Mouse (Mus musculus) embryo, embryonic 9.5 days (tissue): ENCODE results near the gene Ndufb10.
"Not testable (repeated sequence)": the region's sequence is repeated elsewhere in the genome, so short reads cannot be mapped to it uniquely, and the experiment has no call there.

Experiments
- DNase-seq: peaks from one replicate; pipeline ENCODE4 v3.0.0-alpha.2; 2017; ENCODE audit errors: extremely low spot score

Ndufb10 gene

DNA sequence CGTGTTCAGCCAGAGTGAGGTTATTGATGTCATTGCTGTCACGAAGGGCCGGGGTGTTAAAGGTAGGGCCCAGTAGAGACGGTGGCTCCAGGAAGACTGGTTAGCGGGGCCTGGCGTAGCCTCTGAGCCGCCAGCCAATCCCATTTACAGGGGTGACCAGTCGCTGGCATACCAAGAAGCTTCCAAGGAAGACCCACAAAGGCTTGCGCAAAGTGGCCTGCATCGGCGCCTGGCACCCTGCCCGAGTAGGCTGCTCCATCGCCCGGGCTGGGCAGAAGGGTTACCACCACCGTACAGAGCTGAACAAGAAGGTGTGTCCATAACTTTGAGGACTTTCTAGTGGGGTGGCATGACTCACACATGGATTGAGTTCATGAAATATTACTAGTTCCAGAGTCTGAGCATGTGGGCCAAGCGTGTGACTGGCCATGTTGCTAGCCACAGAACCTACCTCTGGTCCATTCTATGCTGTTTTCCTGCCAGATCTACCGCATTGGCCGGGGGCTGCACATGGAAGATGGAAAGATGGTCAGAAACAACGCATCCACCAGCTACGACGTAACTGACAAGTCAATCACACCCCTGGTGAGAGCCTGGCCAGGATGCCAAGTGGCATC, 9.3 kb upstream of the Ndufb10 start:
- no peak for DNase-seq

DNA sequence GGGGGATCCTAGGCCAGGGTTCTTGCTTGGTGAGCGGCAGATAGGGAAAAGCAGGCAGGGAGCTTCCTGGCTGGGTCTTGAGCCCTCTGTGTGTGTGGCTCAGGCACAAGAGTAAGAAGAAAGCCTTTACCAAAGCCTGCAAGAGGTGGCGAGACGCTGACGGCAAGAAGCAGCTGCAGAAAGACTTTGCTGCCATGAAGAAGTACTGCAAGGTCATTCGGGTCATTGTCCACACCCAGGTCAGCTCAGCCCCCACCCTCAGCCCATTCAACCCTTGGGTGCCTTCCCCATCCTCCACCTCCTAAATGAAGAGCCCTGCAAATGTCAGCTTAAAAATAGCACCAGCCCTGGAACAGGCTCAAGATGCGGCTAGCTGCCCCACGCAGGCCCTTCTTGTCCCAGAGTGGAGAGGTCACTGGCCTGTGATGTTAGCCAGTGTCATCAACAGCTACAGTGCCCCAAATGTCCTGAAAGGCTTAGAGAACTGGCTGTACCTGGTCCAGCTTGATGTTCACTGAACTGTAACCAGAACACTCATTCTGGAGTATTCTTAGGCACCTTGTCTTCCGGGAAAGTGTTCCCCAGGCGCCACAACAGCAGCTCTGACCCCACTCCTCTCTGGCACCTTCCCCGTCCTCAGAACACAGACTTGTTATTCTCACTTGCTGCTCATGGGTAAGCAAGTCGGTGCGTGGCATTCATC, 8.1 kb upstream of the Ndufb10 start:
- DNase-seq = no peak

DNA sequence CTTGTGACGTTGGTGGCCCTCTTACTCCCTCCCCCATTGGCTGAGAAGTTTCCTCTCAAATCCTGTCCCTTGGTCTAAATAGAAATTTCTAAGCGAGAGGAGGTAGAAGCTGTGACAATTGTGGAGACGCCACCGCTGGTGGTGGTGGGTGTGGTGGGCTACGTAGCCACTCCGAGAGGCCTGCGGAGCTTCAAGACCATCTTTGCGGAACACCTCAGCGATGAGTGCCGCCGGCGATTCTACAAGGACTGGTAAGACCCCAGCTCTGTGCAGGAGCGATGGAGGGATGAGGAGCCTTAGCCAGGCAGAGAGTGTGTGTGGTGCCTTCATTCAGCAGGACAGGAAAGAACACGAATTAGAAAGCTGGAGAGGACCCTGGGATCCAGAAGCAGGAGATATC, 6.5 kb upstream of the Ndufb10 start:
- DNase-seq = no peak

DNA sequence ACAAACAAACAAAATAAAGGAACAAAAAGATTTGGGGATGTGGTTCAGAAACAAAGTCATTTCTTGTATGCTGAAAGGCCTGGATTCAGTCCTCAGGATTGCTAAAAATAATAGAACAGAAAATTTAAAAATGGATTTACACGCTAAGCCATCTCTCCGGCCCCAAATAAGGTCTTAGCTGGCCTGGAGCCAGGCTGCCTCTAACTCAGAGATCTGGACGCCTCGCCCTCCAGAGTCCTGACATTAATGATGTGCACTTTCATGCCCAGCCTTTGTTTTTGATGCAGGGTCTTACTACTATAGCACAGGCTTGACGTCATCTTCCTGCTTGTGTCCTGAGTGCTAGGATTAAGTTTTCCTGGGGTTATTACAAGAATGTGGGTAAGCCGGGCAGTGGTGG, 4.8 kb upstream of the Ndufb10 start:
- no peak for DNase-seq

DNA sequence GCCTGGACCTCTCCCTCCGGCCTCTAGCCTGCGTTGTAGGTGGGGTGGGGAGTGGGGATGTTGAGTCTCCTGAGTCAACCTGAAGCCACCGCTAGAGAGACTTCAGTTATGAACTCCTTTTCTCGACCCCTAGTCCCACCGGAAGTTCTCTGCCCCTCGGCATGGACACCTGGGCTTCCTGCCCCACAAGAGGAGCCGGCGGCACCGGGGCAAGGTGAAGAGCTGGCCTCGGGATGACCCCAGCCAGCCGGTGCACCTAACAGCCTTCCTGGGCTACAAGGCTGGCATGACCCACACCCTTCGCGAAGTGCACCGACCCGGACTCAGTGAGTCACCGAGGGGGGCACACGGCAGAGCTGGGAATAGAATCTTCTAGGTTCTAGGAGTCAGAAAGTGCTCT, 3.9 kb upstream of the Ndufb10 start:
- DNase-seq = no peak

DNA sequence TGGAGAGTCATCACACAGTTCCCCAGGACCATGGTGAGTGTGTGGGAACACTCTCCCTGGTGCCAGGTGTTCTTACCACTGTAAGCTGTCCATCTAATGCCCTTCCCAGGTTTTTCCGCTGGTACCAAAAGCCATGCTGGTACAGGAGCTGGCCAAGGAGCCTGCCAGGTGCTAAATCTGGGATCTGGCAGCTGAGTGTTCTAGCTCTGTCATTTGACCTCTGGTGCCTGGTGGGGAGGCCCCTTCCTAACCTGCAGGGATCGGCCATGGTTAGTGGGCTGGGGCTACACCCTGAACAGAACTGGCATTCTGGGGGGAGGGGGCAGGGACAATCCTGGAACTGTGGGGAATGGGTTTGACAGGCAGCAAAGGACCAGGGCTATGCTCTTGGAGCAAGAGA, 3.3 kb upstream of the Ndufb10 start, which contains the start of gene Rpl3l:
Rpl3l (plus strand) TSS at position 203 of the 400 bp plus-strand sequence.
- no peak for DNase-seq

DNA sequence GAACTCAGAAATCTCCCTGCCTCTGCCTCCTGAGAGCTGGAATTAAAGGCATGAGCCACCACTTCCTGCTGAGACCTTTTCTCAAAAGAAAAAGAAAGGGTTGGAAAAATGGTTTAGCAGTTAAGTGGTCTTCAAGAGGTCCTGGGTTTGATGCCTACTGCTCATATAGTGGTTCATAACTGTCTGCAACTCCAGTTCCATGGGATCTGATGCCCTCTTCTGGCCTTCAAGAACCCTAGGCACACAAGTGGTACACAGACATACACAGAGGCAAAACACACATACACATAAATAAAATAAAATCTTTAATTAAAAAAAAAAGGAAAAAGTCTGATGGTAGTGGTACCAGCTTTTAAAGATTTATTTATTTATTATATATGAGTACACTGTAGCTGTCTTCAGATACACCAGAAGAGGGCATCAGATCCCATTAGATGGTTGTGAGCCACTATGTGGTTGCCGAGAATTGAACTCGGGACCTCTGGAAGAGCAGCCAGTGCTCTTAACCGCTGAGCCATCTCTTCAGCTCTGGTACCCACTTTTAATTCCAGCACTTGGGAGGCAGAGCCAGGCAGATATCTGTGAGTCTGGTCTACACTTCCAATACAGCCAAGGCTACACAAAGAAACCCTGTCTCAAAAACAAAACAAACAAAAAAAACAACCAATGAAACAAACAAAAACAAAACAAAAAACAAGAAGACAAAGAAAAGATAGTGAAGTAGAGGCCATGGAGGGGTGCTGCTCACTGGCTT, 1.5 kb upstream of the Ndufb10 start:
- DNase-seq = no peak

DNA sequence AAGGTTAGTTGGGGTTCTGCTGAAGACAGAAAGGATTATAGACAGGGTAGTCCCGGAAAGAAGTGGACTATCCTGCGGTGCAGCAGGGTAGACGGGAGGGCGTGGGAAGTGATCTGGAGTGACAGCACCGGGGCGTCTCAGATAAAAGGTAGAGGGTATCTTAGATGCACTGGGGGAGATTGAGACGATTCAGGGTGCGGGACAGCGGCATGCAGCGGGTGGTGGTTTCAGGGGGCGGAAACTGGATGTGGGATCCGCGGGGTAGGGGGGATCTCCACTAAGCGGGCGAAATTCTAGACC, 447 bp downstream of the Ndufb10 start:
- no peak for DNase-seq

DNA sequence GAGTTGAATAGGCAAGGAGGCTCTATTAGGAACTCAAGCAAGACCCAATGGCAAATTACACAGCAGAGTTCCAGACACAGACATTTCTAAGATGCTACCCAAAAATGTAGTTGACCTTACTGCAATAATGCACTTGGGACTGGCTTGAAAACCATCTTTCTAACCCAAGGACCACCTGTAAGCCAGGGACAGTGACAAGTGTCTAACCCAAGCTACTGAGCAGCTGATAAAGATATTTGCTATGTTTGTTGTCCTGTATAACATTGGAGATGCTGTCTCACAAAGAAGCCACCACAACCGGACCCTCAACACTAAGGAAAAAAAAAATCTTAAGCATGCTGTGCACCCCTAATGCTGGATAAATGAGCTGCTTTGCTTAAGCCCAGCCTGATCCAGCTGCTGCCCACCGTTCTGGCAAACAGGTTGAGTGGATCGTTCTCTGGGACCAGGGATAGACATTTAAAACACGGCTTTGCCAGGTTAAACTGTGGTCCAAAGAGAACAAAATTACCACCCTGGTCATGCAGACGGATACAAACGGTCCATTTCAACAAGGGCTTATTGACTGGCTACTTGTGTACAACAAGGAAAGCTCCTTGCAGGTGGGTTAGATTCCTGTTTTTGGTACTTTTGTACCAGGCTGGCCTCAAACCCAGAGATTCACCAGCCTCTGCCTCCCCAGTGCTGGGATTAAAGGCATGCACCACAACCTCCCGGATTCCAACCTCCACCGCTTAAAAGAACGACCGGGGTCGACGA, 977 bp downstream of the Ndufb10 start:
- DNase-seq = peak; percentile 51

DNA sequence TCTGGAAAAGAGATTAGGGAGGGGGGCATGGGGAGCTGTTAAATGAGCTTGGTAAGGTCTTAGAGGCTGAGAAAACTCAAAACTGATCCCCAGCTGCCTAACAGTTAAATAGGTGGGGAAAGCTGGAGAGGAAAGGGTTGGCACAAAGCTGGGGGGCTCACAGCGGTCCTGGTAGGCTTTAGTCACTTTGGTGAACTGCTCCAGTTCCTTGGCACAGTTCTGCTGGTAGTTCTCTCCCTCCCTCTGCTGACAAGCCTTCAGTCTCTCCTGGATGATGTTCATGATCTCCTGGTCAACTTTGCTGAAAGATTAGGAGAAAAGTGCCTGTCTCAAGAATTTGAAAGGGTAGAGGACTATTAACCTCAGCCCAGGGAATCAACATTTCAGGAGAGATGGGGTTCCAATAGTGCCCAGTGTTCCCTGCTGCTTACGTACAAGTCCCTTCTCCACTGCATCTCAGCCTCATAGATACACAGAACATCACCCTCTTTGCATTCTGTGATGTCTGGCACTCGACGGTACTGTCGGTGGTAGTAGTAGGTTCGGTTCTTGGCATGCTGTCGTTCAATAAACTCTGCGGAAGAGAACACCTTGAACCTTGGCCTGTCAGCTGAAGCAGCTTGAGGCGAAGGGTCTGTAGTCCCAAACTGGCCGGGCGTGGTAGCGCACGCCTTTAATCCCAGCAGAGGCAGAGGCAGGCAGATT, 1.9 kb downstream of the Ndufb10 start:
- DNase-seq = peak; percentile 57

DNA sequence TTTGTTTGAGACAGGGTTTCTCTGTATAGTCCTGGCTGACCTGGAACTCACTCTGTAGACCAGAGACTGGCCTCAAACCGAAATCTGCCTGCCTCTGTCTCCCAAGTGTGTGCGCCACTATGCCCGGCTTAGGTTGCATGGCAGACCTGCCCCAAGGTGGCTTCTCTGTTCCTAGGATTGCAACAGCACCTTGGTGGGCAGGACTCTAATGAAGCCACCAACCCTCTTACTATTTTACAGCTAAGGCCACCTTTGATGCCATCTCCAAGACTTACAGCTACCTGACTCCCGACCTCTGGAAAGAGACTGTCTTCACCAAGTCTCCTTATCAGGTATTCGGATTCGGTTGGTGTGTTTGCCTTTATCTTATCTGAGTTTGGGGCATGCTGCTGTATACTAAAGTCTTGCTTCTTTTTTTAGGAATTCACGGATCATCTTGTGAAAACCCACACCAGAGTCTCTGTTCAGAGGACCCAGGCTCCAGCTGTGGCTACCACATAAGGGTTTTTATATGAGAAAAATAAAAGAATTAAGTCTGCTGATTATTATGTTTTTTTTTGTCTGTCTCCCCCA, 2.8 kb downstream of the Ndufb10 start:
- not testable (repeated sequence) for DNase-seq

DNA sequence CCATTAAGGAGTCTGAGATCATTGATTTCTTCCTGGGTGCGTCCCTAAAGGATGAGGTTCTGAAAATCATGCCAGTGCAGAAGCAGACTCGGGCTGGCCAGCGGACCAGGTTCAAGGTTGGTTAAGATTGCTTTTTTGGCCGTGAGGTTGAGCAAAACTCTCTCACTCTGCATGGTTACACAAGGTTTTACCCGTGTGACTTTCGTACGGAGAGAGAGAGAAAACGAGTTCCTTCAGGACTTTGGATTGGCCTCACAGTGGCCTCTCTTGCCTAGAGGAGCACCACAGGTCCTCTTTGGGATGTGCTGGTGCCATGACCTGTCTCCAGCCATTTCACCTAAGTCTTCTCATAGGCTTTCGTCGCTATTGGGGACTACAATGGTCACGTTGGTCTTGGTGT, 3.7 kb downstream of the Ndufb10 start:
- not testable (repeated sequence) for DNase-seq

DNA sequence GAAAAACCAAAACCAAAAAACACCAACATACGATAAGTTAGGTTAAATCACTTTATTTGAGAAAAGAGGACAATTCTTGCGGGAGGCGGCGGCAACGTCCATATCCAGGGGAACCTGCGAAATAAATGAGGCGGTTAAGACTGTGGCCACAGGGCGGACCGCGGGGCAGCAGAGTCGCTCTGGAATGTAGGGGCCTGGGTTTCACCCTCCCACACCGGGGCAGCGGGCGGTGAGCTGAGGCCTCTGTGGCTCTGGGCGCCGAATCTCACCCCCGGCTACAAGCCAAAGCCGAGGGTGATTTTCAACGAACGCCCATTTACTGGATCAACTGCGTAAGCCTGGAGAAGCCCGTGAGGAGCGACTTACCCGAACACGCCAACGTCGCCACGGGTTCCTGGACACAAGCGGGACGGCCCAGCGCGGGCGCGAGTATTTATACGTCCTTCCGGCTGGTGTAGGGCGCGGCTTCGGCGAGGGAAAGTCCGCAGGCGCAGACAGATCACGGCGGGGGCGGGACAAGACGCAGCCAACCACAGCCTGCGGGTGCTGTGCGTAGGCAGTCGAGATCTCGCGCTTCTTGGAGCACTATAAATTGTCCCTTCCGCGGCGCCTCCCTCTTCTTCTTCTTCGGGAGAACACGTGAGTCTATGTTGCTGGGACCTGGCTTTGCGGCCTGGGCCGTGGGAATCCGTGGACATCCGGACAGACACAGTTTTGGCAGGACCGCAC, 4.6 kb downstream of the Ndufb10 start:
- peak; percentile 98 for DNase-seq

DNA sequence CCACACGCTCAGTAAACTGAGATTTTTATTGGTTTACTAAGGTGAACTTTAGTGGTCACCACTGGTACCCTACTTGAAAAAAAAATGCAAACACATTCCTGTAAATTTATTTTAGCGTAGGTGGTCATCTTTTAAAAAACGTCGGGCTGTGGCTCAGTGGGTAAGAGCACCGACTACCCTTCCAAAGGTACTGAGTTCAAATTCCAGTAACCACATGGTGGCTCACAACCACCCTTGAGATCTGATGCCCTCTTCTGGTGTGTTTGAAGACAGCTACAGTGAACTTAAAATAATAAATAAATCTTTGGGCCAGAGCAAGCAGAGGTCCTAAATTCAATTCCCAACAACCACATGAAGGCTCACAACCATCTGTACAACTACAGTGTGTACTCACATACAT, 5.3 kb downstream of the Ndufb10 start:
- not testable (repeated sequence) for DNase-seq

DNA sequence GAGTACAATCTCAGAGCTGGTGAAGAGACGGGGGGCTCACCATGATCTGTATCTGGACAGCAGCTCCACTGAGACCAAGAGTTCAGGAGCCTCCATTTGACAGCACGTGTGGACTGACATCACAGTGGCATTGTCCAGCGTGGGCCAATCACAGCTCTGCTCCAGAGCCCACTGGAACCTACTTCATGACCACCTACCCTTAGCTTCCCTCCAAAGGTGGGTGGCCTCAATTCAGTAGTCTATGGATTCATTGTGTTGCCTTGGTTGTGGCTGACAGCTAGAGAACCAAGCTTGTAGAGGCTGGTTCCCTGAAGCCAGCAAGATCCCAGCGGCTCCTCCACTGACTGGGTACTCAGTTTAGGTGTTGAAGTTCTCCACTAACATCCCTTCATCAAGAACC, 6.3 kb downstream of the Ndufb10 start, which contains the start of the genes Rnf151 and Rps2:
Rnf151 (minus strand) TSS at position 121 of the 400 bp plus-strand sequence.
Rps2 (plus strand) TSS at position 174 of the 400 bp plus-strand sequence.
- DNase-seq = no peak

DNA sequence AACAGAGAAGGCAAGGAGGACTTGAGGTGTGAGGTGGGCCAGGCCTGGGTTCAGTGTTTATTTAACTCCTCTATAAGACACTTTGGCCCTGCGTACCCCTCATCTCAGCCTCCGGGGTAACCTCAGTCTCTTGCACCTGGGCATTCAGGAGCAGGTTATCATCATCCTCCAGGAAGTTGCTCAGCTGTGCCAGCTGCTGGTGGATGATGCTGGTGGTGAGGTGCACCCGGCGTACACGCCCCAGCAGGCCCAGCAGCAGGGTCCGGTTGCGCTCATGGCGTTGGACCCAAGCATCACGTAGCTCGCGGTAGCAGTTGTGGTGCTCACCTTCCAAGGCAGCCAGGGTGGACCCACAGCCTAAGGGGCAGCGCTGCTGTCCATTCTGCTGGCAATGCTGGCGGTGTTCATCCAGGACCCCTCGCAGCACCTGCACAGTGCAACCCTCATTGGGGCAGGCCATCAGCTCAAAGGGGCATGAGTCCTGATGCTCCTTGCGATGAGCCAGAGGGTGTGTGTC, 8.1 kb downstream of the Ndufb10 start:
- DNase-seq = no peak

DNA sequence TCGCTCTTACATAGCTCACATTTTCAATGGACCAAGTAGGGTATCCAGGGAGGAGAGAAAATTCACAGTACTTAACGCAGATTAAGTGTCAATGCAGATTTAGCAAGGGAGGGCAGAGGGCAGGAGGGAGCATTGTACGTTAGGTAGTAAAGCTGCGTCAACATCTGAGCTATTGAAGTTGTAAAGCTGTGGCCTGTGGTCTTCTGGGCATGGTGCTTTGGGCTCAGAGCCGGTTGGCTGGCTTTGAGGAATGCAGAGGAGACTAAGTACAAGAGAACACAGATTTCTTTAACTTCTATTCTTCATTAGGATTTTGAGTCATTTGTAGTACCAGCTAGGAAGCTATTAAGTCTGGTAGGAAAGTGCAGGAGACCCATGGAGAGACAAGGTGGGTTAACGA, 8.7 kb downstream of the Ndufb10 start:
- DNase-seq = no peak

DNA sequence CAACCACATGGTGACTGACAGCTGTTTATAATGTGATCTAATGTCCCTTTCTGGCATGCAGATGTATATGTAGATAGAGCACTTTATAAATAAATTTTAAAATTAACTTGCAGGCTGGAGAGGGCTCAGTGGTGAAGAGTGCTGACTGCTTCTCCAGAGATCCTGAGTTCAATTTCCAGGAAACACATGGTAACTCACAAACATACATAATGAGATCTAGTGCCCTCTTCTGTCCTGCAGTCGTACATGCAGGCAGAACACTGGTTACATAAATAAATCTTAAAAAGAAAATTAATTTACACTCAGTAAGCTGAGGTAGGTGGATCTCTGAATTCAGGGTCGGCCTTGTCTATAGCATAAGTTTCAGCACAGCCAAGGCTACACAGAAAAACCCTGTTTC, 15.6 kb downstream of the Ndufb10 start:
- DNase-seq = no peak

DNA sequence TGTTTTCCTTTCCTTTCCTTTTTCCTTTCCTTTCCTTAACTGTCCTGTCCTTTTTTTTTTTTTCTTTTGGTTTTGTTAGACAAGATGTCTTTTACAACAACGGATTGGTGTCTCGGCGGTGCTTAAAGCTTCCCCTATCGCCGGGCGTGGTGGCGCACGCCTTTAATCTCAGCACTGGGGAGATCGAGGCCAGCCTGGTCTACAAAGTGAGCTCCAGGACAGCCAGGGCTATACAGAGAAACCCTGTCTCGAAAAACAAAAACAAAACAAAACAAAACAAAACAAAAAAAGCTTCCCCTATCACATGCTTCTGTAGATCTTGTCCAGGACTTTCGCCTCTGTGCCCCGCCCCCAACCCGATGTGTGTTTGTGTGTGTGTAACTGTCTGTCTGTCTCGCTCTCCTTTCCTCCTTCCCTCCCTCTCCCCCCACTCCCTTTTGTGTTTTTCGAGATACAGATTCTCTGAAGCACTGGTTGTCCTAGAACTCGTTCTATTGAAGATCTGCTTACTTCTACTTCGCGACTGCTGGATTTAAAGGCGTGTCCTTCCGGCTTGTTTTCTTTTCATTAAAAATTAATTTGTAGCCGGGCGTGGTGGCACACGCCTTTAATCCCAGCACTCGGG, 16.4 kb downstream of the Ndufb10 start:
- no peak for DNase-seq
